Mouse (Mus musculus): Measurements from ENCODE around the gene Mzf1.

Gene Mzf1

DNA sequence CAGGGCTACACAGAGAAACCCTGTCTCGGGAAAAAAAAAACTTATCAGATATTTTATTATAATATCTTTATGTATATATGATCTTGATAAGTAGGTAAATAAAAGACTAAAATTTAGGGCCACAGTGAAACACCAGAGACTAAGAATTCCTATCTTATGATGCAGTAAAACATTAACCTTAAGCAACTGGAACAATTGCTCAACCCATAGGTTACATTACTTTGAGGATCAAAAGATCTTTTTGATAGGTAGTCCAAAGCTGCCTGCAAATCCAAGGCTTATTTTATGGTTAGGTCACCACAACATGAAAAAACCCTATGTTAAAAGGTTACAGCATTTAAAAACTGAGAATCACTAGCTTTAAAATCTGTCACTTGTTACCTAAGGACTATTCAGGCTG lies 53.0 kb downstream of the Mzf1 start:
- DNase-seq: no peak

GRCm38 (mm10) chr7:12998851-12999250 lies 55.7 kb downstream of the Mzf1 start, which contains the start of gene Trim28:
Gene Trim28 (plus strand): TSS chr7:12999114.
- no peak for DNase-seq

- no peak for DNase-seq
These were observed 56.5 kb downstream of the Mzf1 start, which contains the start of gene Slc27a5 for GRCm38 (mm10) chr7:12998053-12998452. Gene Slc27a5 (minus strand): TSS chr7:12998192.

GRCm38 (mm10) chr7:12997230-12997629 lies 57.3 kb downstream of the Mzf1 start:
- no peak for DNase-seq

DNA sequence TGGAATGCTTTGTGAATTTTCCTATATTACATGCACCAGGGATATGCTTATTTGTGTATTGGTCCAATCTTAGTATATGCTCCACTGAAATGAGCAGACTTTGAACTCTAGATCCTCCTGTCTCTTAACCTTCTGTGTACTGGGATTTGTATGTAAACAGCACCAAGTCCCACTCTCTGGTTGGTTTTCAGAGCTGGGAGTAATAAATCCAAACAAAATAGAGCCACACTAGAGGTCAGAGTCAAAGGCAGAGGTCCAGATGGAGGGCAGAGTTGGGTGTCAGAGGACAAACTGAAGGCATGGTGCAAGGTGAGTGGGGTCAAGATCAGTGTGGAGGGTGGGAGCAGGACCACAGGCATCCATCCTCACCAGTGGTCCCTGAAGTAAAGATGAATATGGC lies 58.7 kb downstream of the Mzf1 start:
- DNase-seq: no peak

GRCm38 (mm10) chr7:12993148-12993547 lies 61.4 kb downstream of the Mzf1 start:
- DNase-seq: no peak
